18 mouse cellular contexts compared by ENCODE assay signal in genomic region chr12:69966071-69966470, GRCm38 (mm10). TPM values are rescaled to one million over a fixed set of nuclear protein-coding genes. Genes with fewer than 3 reads are reported as not detected.
DNase-seq lines count a peak whose midpoint lies in the region; ATAC-seq and TF ChIP-seq lines count a peak whose summit lies in the region.
"Had no signal": no experiment of that assay in that cellular context is flagged by ENCODE, and none has a peak within 500 bp of the region (broad histone marks: within the 10 kb centered on the region; RNA-seq: fewer than 3 reads in every experiment).

No protein-coding gene starts in this region.

- no peak for TF ChIP-seq POLR2A in heart, adult 2 months (IDR thresholded peaks at IDR 0.05; ENCODE audit: insufficient read depth, low read depth, low read length)

- peak overlapping the region; percentile 0; the same call in 1 of the 2 replicates for H3K27ac ChIP-seq in heart, adult 2 months
- peak overlapping the region; percentile 4; the same call in 1 of the 2 replicates for H3K27ac ChIP-seq in liver, postnatal 0 days (ENCODE audit: low read depth)
- H3K27ac ChIP-seq in forebrain, embryonic 11.5 days (ENCODE audit: low read depth, low read length): no peak overlapping the region
- H3K27ac ChIP-seq in intestine, embryonic 16.5 days (ENCODE audit: low read length): no peak overlapping the region
- H3K27ac ChIP-seq: left cerebral cortex, adult 2 months; liver, embryonic 14.5 days; neural tube, embryonic 15.5 days had no signal

- intact Hi-C loops in heart, adult 2 months (cut with DNase I): loop anchor here (2.0 kb wide), 1 partner anchor 17 kb away; no protein-coding TSS in a partner anchor

- DNase-seq in heart, adult 2 months: peak in 1 of 2 experiments; percentile 45
- DNase-seq in heart, adult 11 months: no peak
- DNase-seq in urinary bladder, postnatal 14 days (ENCODE audit: low spot score): peak; percentile 24
- DNase-seq in urinary bladder, adult 18-20 months (ENCODE audit: low spot score in 2 of 2): no peak
- DNase-seq in liver, postnatal 0 days: no peak
- peak; percentile 34 for DNase-seq in testis, postnatal 14 days (ENCODE audit: low spot score)
- DNase-seq in forebrain, embryonic 11.5 days (ENCODE audit: low spot score): no peak
- DNase-seq: adrenal gland, postnatal 25 days; cerebellum, adult 18-20 months; spleen, adult 18-20 months; thymus, postnatal 14 days had no signal

- H3K27me3 ChIP-seq in heart, adult 2 months (ENCODE audit: control insufficient read depth, insufficient read depth, low read length): no peaks in the 10 kb centered on the region
- H3K27me3 ChIP-seq in liver, postnatal 0 days (ENCODE audit: insufficient read depth, low read length): no peaks in the 10 kb centered on the region
- H3K27me3 ChIP-seq in forebrain, embryonic 11.5 days (ENCODE audit: control insufficient read depth, insufficient read depth, low read length): no peaks in the 10 kb centered on the region
- no peaks in the 10 kb centered on the region for H3K27me3 ChIP-seq in intestine, embryonic 16.5 days (replicated peaks; ENCODE audit: control insufficient read depth, insufficient read depth, low read length)
- H3K27me3 ChIP-seq: neural tube, embryonic 15.5 days had no signal

- 20% methylated on average over 5 of the region's 5 CpGs for WGBS in heart, adult 2 months
- WGBS in liver, postnatal 0 days (ENCODE audit: insufficient replicate concordance): 51% methylated on average over 5 of the region's 5 CpGs
- WGBS in forebrain, embryonic 11.5 days: 92% methylated on average over 5 of the region's 5 CpGs
- 83% methylated on average over 5 of the region's 5 CpGs for WGBS in intestine, embryonic 16.5 days

- no peak for TF ChIP-seq CTCF in heart, adult 2 months (IDR thresholded peaks at IDR 0.05)
- no peak for TF ChIP-seq CTCF in liver, postnatal 0 days (IDR thresholded peaks at IDR 0.05; ENCODE audit: low read depth)

- H3K4me3 ChIP-seq in heart, adult 2 months: no peak overlapping the region
- no peak overlapping the region for H3K4me3 ChIP-seq in liver, postnatal 0 days (ENCODE audit: low read depth, low read length)
- H3K4me3 ChIP-seq in forebrain, embryonic 11.5 days (ENCODE audit: low read depth, low read length): no peak overlapping the region
- no peak overlapping the region for H3K4me3 ChIP-seq in intestine, embryonic 16.5 days (ENCODE audit: low read length)
- H3K4me3 ChIP-seq: left cerebral cortex, adult 2 months; neural tube, embryonic 15.5 days had no signal

- no peaks in the 10 kb centered on the region for H3K79me2 ChIP-seq in heart, adult 2 months (replicated peaks; ENCODE audit: control insufficient read depth, insufficient read depth, low read length)

- peaks cover 21% of the 10 kb centered on the region for H3K36me3 ChIP-seq in heart, adult 2 months (ENCODE audit: control insufficient read depth, insufficient read depth, low read length)
- H3K36me3 ChIP-seq in liver, postnatal 0 days (replicated peaks; ENCODE audit: insufficient read depth, low read length): peaks cover 72% of the 10 kb centered on the region
- H3K36me3 ChIP-seq in forebrain, embryonic 11.5 days (ENCODE audit: control insufficient read depth, insufficient read depth, low read length): peaks cover 5% of the 10 kb centered on the region; the same call in 1 of the 2 replicates
- peaks cover 11% of the 10 kb centered on the region; the same call in 1 of the 2 replicates for H3K36me3 ChIP-seq in intestine, embryonic 16.5 days (ENCODE audit: control insufficient read depth, insufficient read depth, low read length)

- peaks cover 4% of the 10 kb centered on the region for H3K4me1 ChIP-seq in heart, adult 2 months (ENCODE audit: control insufficient read depth, insufficient read depth, low read length)
- 0 out of 2 replicates have a peak, but pooled peaks cover 2% of the 10 kb centered on the region for H3K4me1 ChIP-seq in liver, postnatal 0 days (ENCODE audit: insufficient read depth)
- no peaks in the 10 kb centered on the region for H3K4me1 ChIP-seq in forebrain, embryonic 11.5 days (replicated peaks; ENCODE audit: control insufficient read depth, insufficient read depth, low read length)
- no peaks in the 10 kb centered on the region for H3K4me1 ChIP-seq in intestine, embryonic 16.5 days (ENCODE audit: control insufficient read depth, insufficient read depth, low read length)
- H3K4me1 ChIP-seq: neural tube, embryonic 15.5 days had no signal

- no peak for ATAC-seq in liver, postnatal 0 days
- ATAC-seq in forebrain, embryonic 11.5 days (replicated peaks; ENCODE audit: low FRiP score): no peak
- no peak for ATAC-seq in intestine, embryonic 16.5 days
- ATAC-seq: forebrain, embryonic 16.5 days; intestine, postnatal 0 days; midbrain, embryonic 16.5 days had no signal

- H3K4me2 ChIP-seq in liver, postnatal 0 days (ENCODE audit: low read depth, low read length): no peak overlapping the region
- H3K4me2 ChIP-seq in forebrain, embryonic 11.5 days (ENCODE audit: low read depth, low read length, severe bottlenecking): no peak overlapping the region
- H3K4me2 ChIP-seq in intestine, embryonic 16.5 days (ENCODE audit: low read depth, low read length): no peak overlapping the region
- H3K4me2 ChIP-seq: neural tube, embryonic 15.5 days had no signal

- no peak for TF ChIP-seq EP300 in heart, adult 2 months (IDR thresholded peaks at IDR 0.05; ENCODE audit: insufficient read depth, low read depth, low read length)
- no peak; the same call in 1 of the 2 replicates for TF ChIP-seq EP300 in liver, postnatal 0 days (IDR thresholded peaks at IDR 0.05; ENCODE audit: low read depth)

- H3K9ac ChIP-seq in heart, adult 2 months (ENCODE audit: low read depth, low read length): no peak overlapping the region
- H3K9ac ChIP-seq in liver, postnatal 0 days (replicated peaks): no peak overlapping the region
- H3K9ac ChIP-seq in forebrain, embryonic 11.5 days (ENCODE audit: low read length): no peak overlapping the region
- no peak overlapping the region for H3K9ac ChIP-seq in intestine, embryonic 16.5 days (ENCODE audit: low read depth, low read length)
- H3K9ac ChIP-seq: liver, embryonic 14.5 days; neural tube, embryonic 15.5 days had no signal

- no peaks in the 10 kb centered on the region for H3K9me3 ChIP-seq in liver, postnatal 0 days (ENCODE audit: low read length)
- H3K9me3 ChIP-seq in forebrain, embryonic 11.5 days (ENCODE audit: control insufficient read depth, low read length): no peaks in the 10 kb centered on the region
- H3K9me3 ChIP-seq in intestine, embryonic 16.5 days (ENCODE audit: control insufficient read depth, low read length): no peaks in the 10 kb centered on the region
- H3K9me3 ChIP-seq: neural tube, embryonic 15.5 days had no signal

RNA-seq across cellular contexts. Expression of gene Sav1, which starts 20.7 kb away (rescaled TPM):
- 10 to 100 TPM; 21.3 to 23.6 TPM for total RNA-seq in heart, adult 2 months (2021)
- polyA plus RNA-seq in heart, adult 2 months (2012; rRNA removed): 13.5 and 25.8 TPM in 2 replicates
- polyA plus RNA-seq in liver, postnatal 0 days (2015; fragmentation: Nextera tagmentation; extraction: Ambion mirVana): 3.4 and 3.6 TPM in 2 replicates
- polyA plus RNA-seq in forebrain, embryonic 11.5 days (2014; fragmentation: Nextera tagmentation; extraction: Ambion mirVana): 9.7 and 10.2 TPM in 2 replicates
- 0.36 and 0.67 TPM in 2 replicates for polyA plus RNA-seq in intestine, embryonic 16.5 days (2015; fragmentation: Nextera tagmentation; extraction: Ambion mirVana)

Comparison
In these comparisons a context has a peak if more than half of its experiments do, and no peak if none do; other contexts are left out.
1. DNase-seq: peak in urinary bladder, postnatal 14 days (single experiment) and testis, postnatal 14 days (single experiment); none in heart, adult 11 months (single experiment), urinary bladder, adult 18-20 months (0 of 2), liver, postnatal 0 days (single experiment) and forebrain, embryonic 11.5 days (single experiment).
2. H3K27ac ChIP-seq: peak in heart, adult 2 months (single experiment) and liver, postnatal 0 days (single experiment); none in forebrain, embryonic 11.5 days (single experiment) and intestine, embryonic 16.5 days (single experiment).